Comparison of ENCODE assay signal across 8 mouse cellular contexts in the genomic region with DNA sequence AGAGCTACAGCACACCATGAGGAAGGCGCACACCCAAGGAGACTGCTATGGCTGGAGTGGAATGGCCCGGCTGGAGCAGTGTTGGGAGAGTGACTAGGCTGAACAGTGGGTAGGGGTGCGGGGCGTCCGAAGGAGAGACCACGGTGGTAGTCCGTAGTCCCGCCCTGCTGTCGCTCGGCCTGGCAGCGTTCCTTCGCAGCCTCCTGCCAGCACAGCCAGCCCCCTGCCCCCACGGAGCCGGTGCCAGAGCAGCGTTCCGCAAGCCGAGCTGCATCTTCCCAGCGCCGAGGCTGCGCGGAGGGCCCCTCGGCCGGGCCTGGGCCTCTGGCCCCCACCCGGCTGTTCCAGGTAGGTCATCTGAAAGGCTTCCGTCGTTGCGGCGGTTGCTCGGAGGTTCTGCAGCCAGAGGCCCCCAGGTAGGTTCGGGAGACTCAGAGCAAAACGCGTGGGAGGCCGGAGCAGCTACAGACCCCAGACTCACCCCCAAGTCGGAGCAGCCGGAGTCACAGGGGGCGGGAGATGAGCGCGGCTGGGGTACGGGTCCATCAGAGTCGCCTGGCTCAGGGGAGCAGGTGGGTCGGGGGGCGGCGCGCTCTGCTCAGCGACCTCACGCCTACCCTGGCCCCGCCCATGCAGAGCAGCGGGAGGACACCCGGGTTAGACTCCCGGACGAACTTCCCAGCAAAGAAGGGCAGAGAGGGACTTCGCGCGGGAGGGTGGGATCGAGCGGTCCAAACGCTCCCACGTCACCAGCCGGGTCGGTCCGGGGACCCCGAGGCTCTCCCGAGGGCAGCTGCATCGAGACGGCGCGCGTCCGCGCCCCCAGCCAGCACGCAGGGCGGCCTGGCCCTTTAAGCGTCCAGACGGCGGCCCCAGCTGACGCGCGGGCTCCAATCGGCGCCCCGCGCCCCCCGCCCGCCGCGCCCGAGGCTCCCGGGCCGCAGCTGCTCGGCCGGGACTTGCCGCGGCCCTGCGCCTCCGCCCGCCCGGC. TPM values are rescaled to one million over a fixed set of nuclear protein-coding genes. Genes with fewer than 3 reads are reported as not detected.
A peak's percentile ranks its signal among the peaks of the same experiment; 100 is the strongest.
DNase-seq lines count a peak whose midpoint lies in the region; ATAC-seq lines count a peak whose summit lies in the region.

A gene (plus strand): TSS at position 240 of the 991 bp plus-strand sequence.

- H3K36me3 ChIP-seq in hindbrain, embryonic 12.5 days, result peaks cover 35% of the 10 kb centered on the region

- ATAC-seq in hindbrain, embryonic 12.5 days (ENCODE audit: low FRiP score), result peak; percentile 83

- peak within 1 kb of the TSS; percentile 89 for H3K4me3 ChIP-seq in hindbrain, embryonic 12.5 days

- no peaks in the 10 kb centered on the region for H3K9me3 ChIP-seq in hindbrain, embryonic 12.5 days (replicated peaks)

- no peaks in the 10 kb centered on the region for H3K27me3 ChIP-seq in hindbrain, embryonic 12.5 days

- H3K27ac ChIP-seq in hindbrain, embryonic 12.5 days, result peak within 1 kb of the TSS; percentile 91

- WGBS in hindbrain, embryonic 12.5 days, result 1% methylated on average over 73 of the region's 97 CpGs

- peak within 1 kb of the TSS; percentile 94 for H3K9ac ChIP-seq in hindbrain, embryonic 12.5 days

- H3K4me1 ChIP-seq in hindbrain, embryonic 12.5 days, result peaks cover 37% of the 10 kb centered on the region

- H3K4me2 ChIP-seq in hindbrain, embryonic 12.5 days (replicated peaks), result peak within 1 kb of the TSS; percentile 95

- peak; percentile 78 for DNase-seq in layer of hippocampus, adult 11-12 months (ENCODE audit: low spot score)
- DNase-seq in layer of hippocampus, adult 9-10 months (ENCODE audit: low spot score), result no peak
- DNase-seq in cerebellum, adult 9-10 months, result peak; percentile 65
- peak; percentile 78 to 79 for DNase-seq in frontal cortex, postnatal 36 days (ENCODE audit: low spot score in 2 of 2)
- peak; percentile 65 to 70 for DNase-seq in layer of hippocampus, postnatal 25 days (ENCODE audit: extremely low spot score in 1 of 2, low spot score in 1 of 2)
- peak; percentile 77 for DNase-seq in lung, postnatal 10 days
- DNase-seq in right cerebral cortex, postnatal 25 days, result peak; percentile 82

RNA-seq across cellular contexts. Expression of the gene that starts here (rescaled TPM):
- 11.6 and 12.4 TPM in 2 replicates for polyA plus RNA-seq in hindbrain, embryonic 12.5 days (2016; fragmentation: Nextera tagmentation; extraction: Ambion mirVana)
- total RNA-seq in layer of hippocampus, postnatal 25 days (2021), result 100 to 1,000 TPM; 101 to 109 TPM
